In the genomic region with DNA sequence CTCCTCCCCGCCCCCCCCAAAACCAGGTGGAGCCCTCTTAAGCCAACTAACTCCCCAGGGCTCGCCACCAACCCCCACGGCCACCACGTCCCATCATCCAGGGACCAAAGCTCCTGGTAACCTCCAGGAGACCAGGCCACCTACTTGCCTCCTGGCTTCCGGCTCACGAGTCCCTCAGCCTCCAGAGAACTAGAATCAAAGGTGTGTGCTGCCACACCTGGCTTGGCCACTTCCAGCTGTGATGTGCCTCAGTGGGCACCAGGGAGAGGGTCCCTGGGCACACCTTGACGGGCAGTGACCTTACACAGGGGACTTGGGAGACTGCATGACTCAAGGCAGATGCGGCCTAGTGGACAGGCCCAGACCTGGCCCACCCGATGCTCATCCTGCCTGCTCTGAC, we compare ENCODE assay signal across 1 mouse cellular context.
TF ChIP-seq lines count a peak whose summit lies in the region.

No protein-coding gene starts in this region.

TF ChIP-seq in ES-E14, 5 proteins besides CTCF, POLR2A, EP300 and RAD21 (continued from another document):
- TF ChIP-seq ZC3H11A (IDR thresholded peaks at IDR 0.05; ENCODE audit: borderline replicate concordance, low read depth, low read length) (no peak), HCFC1 (IDR thresholded peaks at IDR 0.05; ENCODE audit: borderline replicate concordance, insufficient read depth, low read length) (no peak), CHD2 (IDR thresholded peaks at IDR 0.05; ENCODE audit: low read depth, low read length) (no peak), ZNF384 (IDR thresholded peaks at IDR 0.05; ENCODE audit: low read depth, low read length) (no peak)
